Mouse (Mus musculus) bone marrow, adult 2 months (tissue): ENCODE data around the gene Sh3rf3.

Source experiments
- CTCF ChIP-seq: fragments of 200-500 bp; IDR thresholded peaks from 2 replicates; pipeline ENCODE4 v1.5.1; 2011; ENCODE audit warnings: low read length, control low read depth; ENCODE audit not compliant: control insufficient read depth, insufficient read depth
- POLR2A ChIP-seq: fragments of 200-500 bp; IDR thresholded peaks from 2 replicates; pipeline ENCODE4 v1.6.1; 2011; ENCODE audit warnings: low read depth, mild to moderate bottlenecking, control low read depth, low read length, borderline replicate concordance; ENCODE audit not compliant: control insufficient read depth

- TF ChIP-seq POLR2A, result no peak
- no peak for TF ChIP-seq CTCF
These were observed 58.1 kb downstream of the Sh3rf3 start for GRCm38 (mm10) chr10:58871149-58871820.
